Mouse (Mus musculus) erythroblast, embryonic 14.5 days (primary cell): ENCODE data around the gene Dab1.

Source experiments
- GATA1 ChIP-seq: IDR thresholded peaks from 2 replicates; pipeline ENCODE4 v1.6.1; 2012; ENCODE audit warnings: low read length, inconsistent platforms, mixed read lengths
- TAL1 ChIP-seq: IDR thresholded peaks from 3 replicates; pipeline ENCODE4 v1.6.1; 2012; ENCODE audit warnings: low read length, inconsistent platforms, mixed read lengths

DNA sequence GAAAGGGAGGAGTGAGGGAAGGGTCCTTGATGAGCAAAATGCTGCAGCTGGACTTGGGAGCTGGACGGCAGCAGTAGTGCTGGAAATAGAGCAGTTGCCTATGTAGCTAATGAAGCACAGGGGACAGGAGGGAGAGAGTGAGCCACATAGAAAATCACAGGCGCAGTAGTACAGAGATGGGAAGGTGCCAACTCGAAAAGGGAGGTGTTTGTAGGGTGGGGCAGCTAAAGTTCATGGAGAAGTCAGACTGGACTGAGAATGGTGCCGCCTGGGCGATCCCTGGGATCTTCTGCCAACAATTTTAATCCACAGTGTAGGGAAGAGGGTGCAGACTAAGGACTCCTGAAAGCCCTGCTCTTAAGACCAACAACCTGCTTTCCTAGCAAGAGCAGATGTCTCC lies 1055.5 kb downstream of the Dab1 start:
- TF ChIP-seq TAL1 (no peak), GATA1 (no peak)
